Mouse (Mus musculus) lung, embryonic 16.5 days (tissue): ENCODE measurements around the gene Btbd16. TPM values are rescaled to one million over a fixed set of nuclear protein-coding genes. Genes with fewer than 3 reads are reported as not detected.
A peak's percentile ranks its signal among the peaks of the same experiment; 100 is the strongest.

Experiments
- ATAC-seq: fragments of 200-750 bp; cut with Nextera tagmentation; 2 replicates; pipeline ENCODE4 v1.8.0; 2017; ENCODE audit warnings: low read depth, mild to moderate bottlenecking, moderate library complexity
- H3K27ac ChIP-seq: fragments of 300-500 bp; sonication (generic); 2 replicates; pipeline ENCODE4 v1.5.1; 2014; ENCODE audit warnings: mild to moderate bottlenecking, control low read depth, low read length
- H3K27me3 ChIP-seq: fragments of 300-500 bp; sonication (generic); 2 replicates; pipeline ENCODE4 v1.6.1; 2014; ENCODE audit warnings: low read depth, low read length, mixed read lengths; ENCODE audit not compliant: control insufficient read depth, insufficient read depth
- H3K36me3 ChIP-seq: fragments of 300-500 bp; sonication (generic); 2 replicates; pipeline ENCODE4 v1.6.1; 2014; ENCODE audit warnings: low read length; ENCODE audit not compliant: control insufficient read depth, insufficient read depth
- H3K4me1 ChIP-seq: fragments of 300-500 bp; sonication (generic); replicated peaks from 2 replicates; pipeline ENCODE4 v1.6.1; 2014; ENCODE audit warnings: low read length, mixed read lengths; ENCODE audit not compliant: control insufficient read depth, insufficient read depth
- H3K4me2 ChIP-seq: fragments of 300-500 bp; sonication (generic); 2 replicates; pipeline ENCODE4 v1.6.1; 2014; ENCODE audit warnings: low read depth, low read length, control low read depth
- H3K4me3 ChIP-seq: fragments of 300-500 bp; sonication (generic); 2 replicates; pipeline ENCODE4 v1.5.1; 2014; ENCODE audit warnings: mild to moderate bottlenecking, low read length, control low read depth
- H3K9ac ChIP-seq: fragments of 300-500 bp; sonication (generic); 2 replicates; pipeline ENCODE4 v1.6.1; 2014; ENCODE audit warnings: low read length, control low read depth
- H3K9me3 ChIP-seq: fragments of 300-500 bp; sonication (generic); 2 replicates; pipeline ENCODE4 v1.6.1; 2016; ENCODE audit warnings: low read length; ENCODE audit not compliant: control insufficient read depth
- WGBS: fragments of 180-500 bp; shearing (Covaris S2); extraction: QIAGEN DNeasy Blood & Tissue Kit; methylation state at CpG from one replicate; pipeline ENCODE4 v1.1.7; 2014; 5-methylcytosine and 5-hydroxymethylcytosine counted together
- polyA plus RNA-seq: library from polyadenylated mRNA; unstranded; fragments of >200 nt; fragmentation: Nextera tagmentation; extraction: Ambion mirVana; gene quantifications from 2 replicates; pipeline ENCODE4 v1.2.1, GENCODE M21; 2015

The Btbd16 gene
- polyA plus RNA-seq, 1 experiment from 2014 or later, result not detected

GRCm38 (mm10) chr7:130764160-130764559, 9.7 kb upstream of the Btbd16 start:
- H3K27ac ChIP-seq, result no peak overlapping the region
- no peak overlapping the region for H3K4me3 ChIP-seq
- no peak overlapping the region for H3K9ac ChIP-seq
- H3K9me3 ChIP-seq, result no peaks in the 10 kb centered on the region
- WGBS, result 92% methylated on average over 17 of the region's 17 CpGs
- H3K36me3 ChIP-seq, result peaks cover 3% of the 10 kb centered on the region
- no peak for ATAC-seq
- no peaks in the 10 kb centered on the region for H3K27me3 ChIP-seq
- no peaks in the 10 kb centered on the region for H3K4me1 ChIP-seq
- H3K4me2 ChIP-seq, result no peak overlapping the region

GRCm38 (mm10) chr7:130766411-130767170, 7.3 kb upstream of the Btbd16 start:
- no peak overlapping the region for H3K4me3 ChIP-seq
- no peak overlapping the region for H3K4me2 ChIP-seq
- no peaks in the 10 kb centered on the region for H3K4me1 ChIP-seq
- no peaks in the 10 kb centered on the region for H3K9me3 ChIP-seq
- no peak overlapping the region for H3K9ac ChIP-seq
- H3K27ac ChIP-seq, result no peak overlapping the region
- no peaks in the 10 kb centered on the region for H3K27me3 ChIP-seq
- 65% methylated on average over 30 of the region's 30 CpGs for WGBS
- no peaks in the 10 kb centered on the region; the same call in 1 of the 2 replicates for H3K36me3 ChIP-seq
- ATAC-seq, result no peak

GRCm38 (mm10) chr7:130768151-130768550, 5.7 kb upstream of the Btbd16 start:
- no peak overlapping the region for H3K4me2 ChIP-seq
- H3K4me1 ChIP-seq, result no peaks in the 10 kb centered on the region
- no peaks in the 10 kb centered on the region for H3K9me3 ChIP-seq
- H3K27me3 ChIP-seq, result no peaks in the 10 kb centered on the region
- no peak overlapping the region for H3K9ac ChIP-seq
- no peak overlapping the region for H3K4me3 ChIP-seq
- ATAC-seq, result no peak
- no peaks in the 10 kb centered on the region; the same call in 1 of the 2 replicates for H3K36me3 ChIP-seq
- WGBS, result 87% methylated on average over 4 of the region's 4 CpGs
- no peak overlapping the region for H3K27ac ChIP-seq

- Histone ChIP-seq H3K9me3 (no peaks in the 10 kb centered on the region), H3K4me1 (no peaks in the 10 kb centered on the region; the same call in 1 of the 2 replicates), H3K4me3 (no peak overlapping the region), H3K36me3 (no peaks in the 10 kb centered on the region), H3K4me2 (no peak overlapping the region), H3K9ac (no peak overlapping the region), H3K27ac (no peak overlapping the region), H3K27me3 (no peaks in the 10 kb centered on the region)
- WGBS, result 23% methylated on average over 3 of the region's 3 CpGs
- no peak for ATAC-seq
These were observed 3.2 kb upstream of the Btbd16 start for GRCm38 (mm10) chr7:130770707-130771106.

- H3K4me3 ChIP-seq, result no peak overlapping the region
- no peak overlapping the region for H3K4me2 ChIP-seq
- no peak overlapping the region for H3K27ac ChIP-seq
- H3K9ac ChIP-seq, result no peak overlapping the region
- H3K4me1 ChIP-seq, result no peaks in the 10 kb centered on the region; the same call in 1 of the 2 replicates
- H3K36me3 ChIP-seq, result no peaks in the 10 kb centered on the region
- peak; percentile 80; the same call in 1 of the 2 replicates for ATAC-seq
- no peaks in the 10 kb centered on the region for H3K27me3 ChIP-seq
- WGBS, result 57% methylated on average over 11 of the region's 11 CpGs
- H3K9me3 ChIP-seq, result no peaks in the 10 kb centered on the region
These were observed 568 bp upstream of the Btbd16 start for GRCm38 (mm10) chr7:130773171-130773830.

- H3K4me1 ChIP-seq, result peaks cover under 1% of the 10 kb centered on the region
- no peak overlapping the region for H3K27ac ChIP-seq
- no peaks in the 10 kb centered on the region for H3K9me3 ChIP-seq
- no peak overlapping the region for H3K9ac ChIP-seq
- no peaks in the 10 kb centered on the region for H3K36me3 ChIP-seq
- H3K4me2 ChIP-seq, result no peak overlapping the region
- 48% methylated on average over 5 of the region's 5 CpGs for WGBS
- no peaks in the 10 kb centered on the region for H3K27me3 ChIP-seq
- no peak overlapping the region for H3K4me3 ChIP-seq
- no peak for ATAC-seq
These were observed 7.1 kb downstream of the Btbd16 start for GRCm38 (mm10) chr7:130780866-130781419.

- H3K36me3 ChIP-seq, result no peaks in the 10 kb centered on the region
- no peak for ATAC-seq
- H3K4me2 ChIP-seq, result no peak overlapping the region
- H3K9me3 ChIP-seq, result no peaks in the 10 kb centered on the region
- 62% methylated on average over 5 of the region's 5 CpGs for WGBS
- H3K9ac ChIP-seq, result no peak overlapping the region
- peaks cover 9% of the 10 kb centered on the region for H3K4me1 ChIP-seq
- no peak overlapping the region for H3K27ac ChIP-seq
- no peaks in the 10 kb centered on the region for H3K27me3 ChIP-seq
- no peak overlapping the region for H3K4me3 ChIP-seq
These were observed 8.7 kb downstream of the Btbd16 start for GRCm38 (mm10) chr7:130782501-130783050.

- no peaks in the 10 kb centered on the region for H3K9me3 ChIP-seq
- H3K27ac ChIP-seq, result peak overlapping the region; percentile 65
- ATAC-seq, result peak; percentile 82
- H3K9ac ChIP-seq, result no peak overlapping the region
- H3K4me3 ChIP-seq, result no peak overlapping the region
- H3K4me1 ChIP-seq, result peaks cover 9% of the 10 kb centered on the region
- no peaks in the 10 kb centered on the region for H3K27me3 ChIP-seq
- no peak overlapping the region for H3K4me2 ChIP-seq
- no peaks in the 10 kb centered on the region for H3K36me3 ChIP-seq
- WGBS, result 45% methylated on average over 12 of the region's 12 CpGs
These were observed 12.2 kb downstream of the Btbd16 start for GRCm38 (mm10) chr7:130785923-130786575.

GRCm38 (mm10) chr7:130786708-130787107, 12.8 kb downstream of the Btbd16 start:
- 63% methylated on average over 5 of the region's 5 CpGs for WGBS
- peaks cover 9% of the 10 kb centered on the region for H3K4me1 ChIP-seq
- no peaks in the 10 kb centered on the region for H3K36me3 ChIP-seq
- no peak for ATAC-seq
- H3K27ac ChIP-seq, result no peak overlapping the region
- H3K9ac ChIP-seq, result no peak overlapping the region
- H3K9me3 ChIP-seq, result no peaks in the 10 kb centered on the region
- no peaks in the 10 kb centered on the region for H3K27me3 ChIP-seq
- H3K4me2 ChIP-seq, result no peak overlapping the region
- no peak overlapping the region for H3K4me3 ChIP-seq
